Mouse (Mus musculus) forebrain, embryonic 10.5 days (tissue): ENCODE results near the gene Klhl3. TPM values are rescaled to one million over a fixed set of nuclear protein-coding genes. Genes with fewer than 3 reads are reported as not detected.

Source experiments
- DNase-seq: peaks from one replicate; pipeline ENCODE4 v3.0.0-alpha.2; 2017; ENCODE audit warnings: low spot score; ENCODE audit errors: extremely low spot score
- H3K27ac ChIP-seq: fragments of 300-500 bp; sonication (generic); 2 replicates; pipeline ENCODE4 v1.5.1; 2016; ENCODE audit warnings: mild to moderate bottlenecking
- H3K27me3 ChIP-seq: fragments of 300-500 bp; sonication (generic); 2 replicates; pipeline ENCODE4 v1.6.1; 2016; ENCODE audit warnings: mild to moderate bottlenecking; ENCODE audit not compliant: poor library complexity, severe bottlenecking
- H3K36me3 ChIP-seq: fragments of 300-500 bp; sonication (generic); replicated peaks from 2 replicates; pipeline ENCODE4 v1.6.1; 2016; ENCODE audit warnings: mild to moderate bottlenecking, moderate library complexity
- H3K4me1 ChIP-seq: fragments of 300-500 bp; sonication (generic); 2 replicates; pipeline ENCODE4 v1.6.1; 2016
- H3K4me3 ChIP-seq: fragments of 300-500 bp; sonication (generic); 2 replicates; pipeline ENCODE4 v1.5.1; 2016; ENCODE audit warnings: mild to moderate bottlenecking, moderate library complexity
- H3K9me3 ChIP-seq: fragments of 300-500 bp; sonication (generic); 2 replicates; pipeline ENCODE4 v1.6.1; 2016; ENCODE audit warnings: mild to moderate bottlenecking, moderate library complexity
- WGBS: fragments of 180-500 bp; shearing (Covaris S2); methylation state at CpG from one replicate; pipeline ENCODE4 v1.1.7; 2016; 5-methylcytosine and 5-hydroxymethylcytosine counted together
- polyA plus RNA-seq: library from polyadenylated mRNA; unstranded; fragments of >200 nt; fragmentation: Nextera tagmentation; extraction: Ambion mirVana; gene quantifications from 2 replicates; pipeline ENCODE4 v1.2.1, GENCODE M21; 2016

The Klhl3 gene
- polyA plus RNA-seq, 1 experiment from 2014 or later: 2.1 TPM

GRCm38 (mm10) chr13:58131692-58132091, 18.3 kb upstream of the Klhl3 start:
- H3K4me1 ChIP-seq: peaks cover 12% of the 10 kb centered on the region
- peaks cover 9% of the 10 kb centered on the region; the same call in 1 of the 2 replicates for H3K9me3 ChIP-seq
- H3K27me3 ChIP-seq: no peaks in the 10 kb centered on the region
- no peak overlapping the region for H3K4me3 ChIP-seq
- no peak overlapping the region for H3K27ac ChIP-seq
- WGBS: 48% methylated on average over 3 of the region's 3 CpGs
- H3K36me3 ChIP-seq: peaks cover 10% of the 10 kb centered on the region
- DNase-seq: no peak

- peak overlapping the region; percentile 100 for H3K27ac ChIP-seq
- H3K9me3 ChIP-seq: no peaks in the 10 kb centered on the region
- DNase-seq: no peak
- H3K36me3 ChIP-seq: peaks cover 28% of the 10 kb centered on the region
- H3K4me3 ChIP-seq: peak overlapping the region; percentile 97
- H3K4me1 ChIP-seq: peaks cover 26% of the 10 kb centered on the region
- WGBS: 48% methylated on average over 4 of the region's 4 CpGs
- no peaks in the 10 kb centered on the region for H3K27me3 ChIP-seq
These were observed 16.4 kb upstream of the Klhl3 start for GRCm38 (mm10) chr13:58129687-58130246.

- under 1% methylated on average over 78 of the region's 83 CpGs for WGBS
- Histone ChIP-seq H3K9me3 (no peaks in the 10 kb centered on the region), H3K27ac (peak overlapping the region; percentile 100), H3K27me3 (no peaks in the 10 kb centered on the region), H3K4me3 (peak overlapping the region; percentile 97), H3K4me1 (peaks cover 31% of the 10 kb centered on the region), H3K36me3 (peaks cover 32% of the 10 kb centered on the region)
- peak; percentile 97 for DNase-seq
These were observed 15.6 kb upstream of the Klhl3 start for GRCm38 (mm10) chr13:58128768-58129671.

GRCm38 (mm10) chr13:58128396-58128767, 15.0 kb upstream of the Klhl3 start, which contains the start of gene Hnrnpa0:
Gene Hnrnpa0 (minus strand): TSS chr13:58128556.
- H3K27me3 ChIP-seq: no peaks in the 10 kb centered on the region
- peak within 1 kb of the TSS; percentile 97 for H3K4me3 ChIP-seq
- H3K27ac ChIP-seq: peak within 1 kb of the TSS; percentile 100
- WGBS: under 1% methylated on average over 45 of the region's 62 CpGs
- peaks cover 32% of the 10 kb centered on the region for H3K4me1 ChIP-seq
- H3K9me3 ChIP-seq: no peaks in the 10 kb centered on the region
- DNase-seq: peak; percentile 91
- H3K36me3 ChIP-seq: peaks cover 32% of the 10 kb centered on the region

GRCm38 (mm10) chr13:58127766-58128361, 14.5 kb upstream of the Klhl3 start:
- DNase-seq: no peak
- Histone ChIP-seq H3K27ac (peak overlapping the region; percentile 100), H3K4me1 (peaks cover 32% of the 10 kb centered on the region), H3K9me3 (no peaks in the 10 kb centered on the region), H3K36me3 (peaks cover 32% of the 10 kb centered on the region), H3K4me3 (peak overlapping the region; percentile 97), H3K27me3 (no peaks in the 10 kb centered on the region)
- under 1% methylated on average over 81 of the region's 81 CpGs for WGBS

GRCm38 (mm10) chr13:58126862-58127765, 13.7 kb upstream of the Klhl3 start:
- peak; percentile 44 for DNase-seq
- Histone ChIP-seq H3K4me3 (peak overlapping the region; percentile 97), H3K4me1 (peaks cover 32% of the 10 kb centered on the region), H3K27me3 (no peaks in the 10 kb centered on the region), H3K36me3 (peaks cover 32% of the 10 kb centered on the region), H3K27ac (peak overlapping the region; percentile 100), H3K9me3 (no peaks in the 10 kb centered on the region)
- under 1% methylated on average over 82 of the region's 92 CpGs for WGBS

- H3K27me3 ChIP-seq: no peaks in the 10 kb centered on the region
- DNase-seq: peak; percentile 53
- H3K36me3 ChIP-seq: peaks cover 32% of the 10 kb centered on the region
- peak overlapping the region; percentile 97 for H3K4me3 ChIP-seq
- H3K9me3 ChIP-seq: no peaks in the 10 kb centered on the region
- H3K27ac ChIP-seq: no peak overlapping the region
- 41% methylated on average over 7 of the region's 7 CpGs for WGBS
- H3K4me1 ChIP-seq: peaks cover 32% of the 10 kb centered on the region
These were observed 12.7 kb upstream of the Klhl3 start for GRCm38 (mm10) chr13:58126126-58126525.

- WGBS: 76% methylated on average over 2 of the region's 2 CpGs
- H3K27me3 ChIP-seq: no peaks in the 10 kb centered on the region
- H3K27ac ChIP-seq: no peak overlapping the region
- H3K4me3 ChIP-seq: peak overlapping the region; percentile 97; the same call in 1 of the 2 replicates
- H3K36me3 ChIP-seq: peaks cover 32% of the 10 kb centered on the region
- peaks cover 29% of the 10 kb centered on the region for H3K4me1 ChIP-seq
- H3K9me3 ChIP-seq: no peaks in the 10 kb centered on the region
- no peak for DNase-seq
These were observed 11.6 kb upstream of the Klhl3 start for GRCm38 (mm10) chr13:58124989-58125388.

GRCm38 (mm10) chr13:58124278-58124677, 10.9 kb upstream of the Klhl3 start:
- no peaks in the 10 kb centered on the region for H3K27me3 ChIP-seq
- no peak for DNase-seq
- H3K27ac ChIP-seq: no peak overlapping the region
- H3K4me1 ChIP-seq: peaks cover 22% of the 10 kb centered on the region
- no peak overlapping the region for H3K4me3 ChIP-seq
- WGBS: 91% methylated on average over 3 of the region's 3 CpGs
- no peaks in the 10 kb centered on the region for H3K9me3 ChIP-seq
- peaks cover 32% of the 10 kb centered on the region for H3K36me3 ChIP-seq

- Histone ChIP-seq H3K27me3 (no peaks in the 10 kb centered on the region), H3K4me3 (no peak overlapping the region), H3K9me3 (no peaks in the 10 kb centered on the region), H3K27ac (no peak overlapping the region), H3K4me1 (peaks cover 20% of the 10 kb centered on the region), H3K36me3 (peaks cover 32% of the 10 kb centered on the region)
- no peak for DNase-seq
- 85% methylated on average over 8 of the region's 8 CpGs for WGBS
These were observed 10.0 kb upstream of the Klhl3 start for GRCm38 (mm10) chr13:58123381-58123780.

- Histone ChIP-seq H3K4me1 (peaks cover 20% of the 10 kb centered on the region), H3K27me3 (no peaks in the 10 kb centered on the region), H3K4me3 (no peak overlapping the region), H3K36me3 (peaks cover 35% of the 10 kb centered on the region), H3K9me3 (no peaks in the 10 kb centered on the region), H3K27ac (no peak overlapping the region)
- no peak for DNase-seq
- 86% methylated on average over 10 of the region's 10 CpGs for WGBS
These were observed 9.4 kb upstream of the Klhl3 start for GRCm38 (mm10) chr13:58122786-58123297.
